Mouse (Mus musculus): ENCODE data around the gene Fam178b.
"Not testable (repeated sequence)": the region's sequence is repeated elsewhere in the genome, so short reads cannot be mapped to it uniquely, and the experiment has no call there.

The Fam178b gene

DNA sequence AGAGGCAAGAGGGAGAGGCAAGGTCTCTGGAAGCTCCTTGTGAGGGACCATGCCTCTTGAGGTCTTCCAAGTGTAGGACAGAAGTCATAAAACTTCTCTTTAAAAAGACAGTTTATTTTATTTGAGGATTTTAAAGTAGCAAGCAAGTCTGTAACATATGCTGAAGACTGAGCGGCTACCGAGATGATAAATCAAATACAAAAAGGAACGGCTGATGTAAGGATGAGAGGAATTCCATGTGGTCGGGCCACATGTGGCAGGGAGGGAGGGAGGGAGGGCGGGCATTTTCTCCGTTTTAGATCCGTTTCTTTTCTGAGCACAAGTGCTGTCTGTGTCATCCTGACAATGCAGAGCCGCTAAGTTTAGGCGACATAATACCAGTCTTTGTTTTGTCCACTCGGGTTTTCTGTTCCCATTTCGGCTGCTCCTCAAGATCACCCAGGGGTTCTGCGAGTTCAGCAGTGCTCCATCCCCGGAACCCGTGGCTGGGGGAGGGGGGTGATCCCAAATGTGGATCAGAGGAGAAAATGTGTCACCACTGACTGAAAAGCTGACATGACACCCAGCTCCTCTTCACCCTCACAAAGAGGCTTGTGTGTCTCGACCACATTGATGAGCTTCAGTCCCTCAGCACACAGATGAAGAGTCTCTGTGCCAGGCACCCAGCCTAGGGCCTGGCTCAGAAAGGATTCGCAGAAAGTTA lies 10.2 kb downstream of the Fam178b start:
- DNase-seq (ENCODE audit: low read depth), result no peak

DNA sequence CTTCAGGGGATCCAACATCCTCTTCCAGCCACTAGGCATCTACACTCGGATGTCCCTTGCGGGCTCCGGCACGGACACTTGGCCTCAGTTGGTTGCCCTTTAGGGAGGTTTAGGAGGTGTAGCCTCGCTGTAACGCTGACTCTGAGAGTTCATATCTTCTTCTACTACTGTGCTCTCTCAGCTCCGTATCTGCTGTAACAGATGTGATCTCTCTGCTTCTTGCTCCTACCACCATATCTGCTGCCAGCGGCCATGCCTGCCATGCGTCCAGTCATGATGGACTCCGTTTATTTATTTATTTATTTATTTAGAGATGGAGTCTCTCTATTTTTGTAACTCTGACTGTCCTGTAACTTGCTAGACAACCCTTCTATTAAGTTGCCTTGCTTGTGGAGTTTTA lies 11.7 kb downstream of the Fam178b start:
- DNase-seq (ENCODE audit: low read depth), result no peak

DNA sequence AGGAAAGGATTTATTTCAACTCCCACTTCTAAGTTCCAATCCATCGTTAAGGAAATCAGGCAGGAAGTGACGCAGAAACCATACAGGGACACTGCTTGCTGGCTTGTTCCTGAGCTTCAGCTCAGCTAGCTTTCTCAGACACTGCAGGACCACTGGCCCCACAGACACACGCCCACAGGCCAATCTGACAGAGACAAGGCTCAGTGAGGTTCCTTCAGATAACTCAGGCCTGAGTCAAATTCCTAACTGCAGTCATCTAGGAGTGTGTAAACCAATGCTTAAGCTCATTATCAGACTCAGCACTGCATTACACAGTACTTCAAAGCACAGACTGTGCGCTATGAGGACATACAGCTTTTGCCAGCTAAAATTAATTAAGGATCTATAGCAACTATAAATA lies 12.7 kb downstream of the Fam178b start:
- DNase-seq (ENCODE audit: low read depth), result no peak

DNA sequence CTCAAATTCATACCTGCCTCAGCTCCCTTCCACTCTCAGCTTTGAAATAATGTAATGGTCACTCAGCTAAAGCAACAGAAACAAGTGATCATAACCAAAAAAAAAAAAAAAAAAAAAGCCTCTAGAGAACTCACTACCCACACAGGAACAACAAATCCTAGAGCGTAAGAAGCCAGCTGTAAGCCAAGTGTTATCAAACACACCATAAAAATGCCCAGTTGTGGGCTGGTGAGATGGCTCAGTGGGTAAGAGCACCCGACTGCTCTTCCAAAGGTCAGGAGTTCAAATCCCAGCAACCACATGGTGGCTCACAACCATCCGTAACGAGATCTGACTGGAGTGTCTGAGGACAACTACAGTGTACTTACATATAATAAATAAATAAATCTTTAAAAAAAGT lies 15.0 kb downstream of the Fam178b start:
- DNase-seq (ENCODE audit: low read depth), result not testable (repeated sequence)

DNA sequence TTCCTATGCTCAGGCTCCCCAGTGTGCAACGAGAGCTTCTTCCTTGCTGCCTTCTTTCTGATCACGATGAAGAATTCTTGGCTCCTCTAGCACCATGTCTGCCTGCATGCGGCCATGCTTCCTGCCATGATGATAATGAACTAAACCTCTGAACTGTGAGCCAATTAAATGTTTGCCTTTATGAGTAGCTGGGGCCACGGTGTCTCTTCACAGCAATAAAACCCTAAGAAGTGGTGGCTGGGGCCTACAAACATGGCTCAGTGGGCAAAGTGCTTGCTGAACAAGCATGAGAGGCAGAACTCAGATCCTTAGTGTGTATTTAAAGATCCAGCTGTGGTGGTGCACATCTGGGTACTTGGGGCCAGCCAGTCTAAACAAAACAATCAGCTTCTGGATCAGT lies 17.0 kb downstream of the Fam178b start:
- no peak for DNase-seq (ENCODE audit: low read depth)

- no peak for DNase-seq (ENCODE audit: low read depth)
Measured at GRCm38 (mm10) chr1:36665165-36665723, 17.7 kb downstream of the Fam178b start.

GRCm38 (mm10) chr1:36664457-36664856 lies 18.5 kb downstream of the Fam178b start:
- DNase-seq (ENCODE audit: low read depth), result peak; percentile 12

DNA sequence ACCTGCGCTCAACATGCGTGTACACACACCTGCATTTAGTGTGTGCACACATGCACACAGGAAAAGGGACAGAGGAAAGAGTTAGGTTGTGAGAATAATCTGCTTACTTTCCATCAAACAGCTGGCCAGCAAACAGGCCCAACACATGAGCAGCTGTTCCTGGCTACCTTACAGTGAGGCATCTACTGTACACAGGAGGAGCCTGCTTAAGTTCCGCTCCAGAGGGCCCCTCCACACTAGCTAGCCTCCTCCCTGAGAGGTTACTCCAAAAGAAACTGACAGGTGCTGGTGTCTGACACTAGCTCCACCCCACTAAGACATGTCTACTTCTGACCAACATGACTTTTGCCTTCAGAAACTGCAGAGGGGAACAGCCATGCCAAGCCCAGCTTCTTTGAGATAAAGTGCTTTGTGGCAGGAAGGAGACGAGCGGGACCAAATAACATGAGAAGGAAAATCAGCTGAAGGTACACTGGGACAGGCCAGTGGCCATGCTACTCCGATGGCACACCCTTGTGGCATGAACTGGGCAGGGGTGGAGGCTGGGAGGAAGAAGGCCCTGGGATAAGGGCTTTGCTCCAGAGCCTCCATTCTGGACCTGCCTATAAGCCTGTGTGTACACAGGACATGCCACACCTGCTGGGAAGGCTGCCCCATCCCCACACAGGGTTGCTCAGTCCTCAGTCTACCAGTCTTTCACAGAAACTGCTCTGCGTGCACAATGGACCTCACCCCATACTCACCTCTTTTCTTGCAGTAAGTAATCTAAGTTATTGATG lies 24.2 kb downstream of the Fam178b start:
- no peak for DNase-seq (ENCODE audit: low read depth)

DNA sequence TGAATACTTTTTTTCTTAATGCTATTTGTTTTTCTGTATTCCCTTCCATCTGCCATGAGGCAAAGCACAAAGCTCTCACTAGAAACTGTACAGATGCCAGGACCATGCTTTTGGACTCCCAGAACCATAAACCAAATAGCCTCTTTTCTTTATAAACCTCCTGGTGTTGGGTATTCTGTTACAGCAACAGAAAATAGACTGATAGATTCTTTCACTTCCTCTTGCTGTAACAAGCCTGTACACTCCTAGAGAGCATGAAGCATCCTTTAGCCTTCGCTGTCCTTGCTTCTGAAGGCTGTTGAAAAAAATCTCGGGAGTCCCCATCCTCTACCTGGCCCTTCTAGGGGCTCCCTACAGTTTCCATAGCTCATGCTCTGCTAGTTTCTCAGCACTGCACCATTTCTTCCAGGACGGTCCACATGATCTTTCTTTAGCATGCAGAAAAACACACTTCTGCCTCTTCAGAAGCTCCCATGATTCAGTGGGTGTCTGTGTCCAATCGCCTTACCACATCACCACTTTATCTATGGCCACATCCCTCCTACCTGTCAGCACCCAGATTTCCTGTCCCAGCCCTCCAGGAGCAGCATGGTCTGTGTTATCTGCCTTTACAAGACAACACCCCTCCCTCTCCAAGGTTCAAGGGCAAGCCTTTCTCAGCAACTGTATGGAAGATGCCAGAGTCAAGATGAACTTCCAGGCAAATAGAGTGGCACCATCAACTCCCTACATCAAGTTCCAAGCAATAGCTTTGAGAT lies 25.1 kb downstream of the Fam178b start:
- DNase-seq (ENCODE audit: low read depth), result no peak

DNA sequence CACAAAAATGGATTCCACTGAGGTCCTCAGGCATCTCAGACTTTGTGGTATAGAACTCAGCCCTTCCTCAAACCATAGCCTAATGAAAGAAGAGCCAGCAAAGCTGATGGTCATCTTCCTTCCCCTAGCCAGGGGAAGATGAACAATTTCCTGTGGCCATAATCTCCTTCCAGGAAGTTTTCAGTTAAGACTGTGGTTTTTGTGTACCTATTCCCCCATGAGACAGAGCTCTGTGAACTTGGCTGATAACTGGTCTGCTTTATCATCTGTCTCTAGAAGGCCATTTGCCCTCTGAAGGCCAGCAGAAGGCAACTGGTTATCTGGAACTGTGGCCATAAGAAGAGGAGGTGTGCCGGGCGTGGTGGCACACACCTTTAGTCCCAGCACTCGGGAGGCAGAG lies 26.8 kb downstream of the Fam178b start:
- no peak for DNase-seq (ENCODE audit: low read depth)

DNA sequence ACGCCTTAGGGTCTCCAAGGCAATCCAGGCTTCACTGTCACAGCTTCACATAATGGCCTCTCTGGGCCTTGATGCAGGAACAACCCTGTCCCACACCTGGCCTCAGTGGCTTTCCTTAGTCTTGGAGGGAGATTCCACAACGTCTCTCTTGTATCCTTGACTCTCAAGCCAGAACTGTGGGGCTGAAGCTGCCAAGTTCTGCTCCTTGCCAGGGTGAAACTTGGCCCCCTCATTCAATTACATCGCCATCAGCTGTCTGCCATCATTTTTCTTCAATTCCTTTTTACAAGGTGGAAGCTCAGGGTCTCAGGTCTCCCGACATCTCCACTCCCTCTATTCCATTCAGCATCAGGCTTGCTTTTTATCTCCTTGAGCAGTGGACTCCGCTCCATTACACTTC lies 27.9 kb downstream of the Fam178b start:
- no peak for DNase-seq (ENCODE audit: low read depth)

DNA sequence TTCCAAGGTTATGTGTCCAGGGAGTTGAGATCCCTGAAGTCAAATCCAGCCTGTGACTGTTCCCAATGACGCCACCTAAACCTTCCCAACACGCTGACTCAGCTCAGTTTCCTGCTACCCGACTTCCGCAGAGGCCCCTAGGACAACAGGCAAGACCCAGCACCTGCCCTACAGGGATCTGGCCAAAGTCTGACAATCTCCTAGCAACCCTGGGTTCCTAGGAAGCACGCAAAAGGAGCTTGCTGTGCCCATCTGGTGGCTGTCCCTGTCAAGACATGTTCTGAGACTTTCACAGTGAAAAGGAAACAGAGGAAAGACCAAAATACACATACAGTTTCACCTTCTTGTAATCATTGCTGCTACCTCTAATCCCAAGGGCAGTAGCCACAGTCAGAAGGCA lies 35.4 kb downstream of the Fam178b start:
- no peak for DNase-seq (ENCODE audit: low read depth)

GRCm38 (mm10) chr1:36646285-36646684 lies 36.7 kb downstream of the Fam178b start:
- peak; percentile 14 for DNase-seq (ENCODE audit: low read depth)

DNA sequence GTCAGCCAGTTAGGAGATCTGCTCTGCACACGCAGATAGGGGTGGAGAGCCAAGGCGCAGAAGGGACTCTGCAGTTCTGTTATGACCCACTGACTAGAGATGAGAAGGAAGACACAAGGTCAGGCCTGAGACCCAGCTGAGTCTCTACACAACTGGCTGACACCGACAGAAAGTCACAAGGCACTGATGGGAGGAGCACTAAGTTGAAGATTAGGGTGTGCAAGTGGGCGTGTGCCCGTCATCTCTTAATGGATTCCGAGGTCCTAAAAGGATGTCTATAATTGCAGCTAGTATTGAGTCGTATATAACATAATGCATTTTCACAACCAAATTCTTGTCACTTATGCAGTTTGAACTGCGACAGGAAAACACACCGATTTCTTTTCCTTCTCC lies 38.4 kb downstream of the Fam178b start:
- no peak for DNase-seq (ENCODE audit: low read depth)

- DNase-seq (ENCODE audit: low read depth), result no peak
Measured at GRCm38 (mm10) chr1:36643957-36644614, 38.9 kb downstream of the Fam178b start.

- DNase-seq (ENCODE audit: low read depth), result no peak
Measured at GRCm38 (mm10) chr1:36635826-36636485, 47.0 kb downstream of the Fam178b start.

- peak; percentile 65 for DNase-seq (ENCODE audit: low read depth)
Measured at GRCm38 (mm10) chr1:36634940-36635339, 48.0 kb downstream of the Fam178b start.

DNA sequence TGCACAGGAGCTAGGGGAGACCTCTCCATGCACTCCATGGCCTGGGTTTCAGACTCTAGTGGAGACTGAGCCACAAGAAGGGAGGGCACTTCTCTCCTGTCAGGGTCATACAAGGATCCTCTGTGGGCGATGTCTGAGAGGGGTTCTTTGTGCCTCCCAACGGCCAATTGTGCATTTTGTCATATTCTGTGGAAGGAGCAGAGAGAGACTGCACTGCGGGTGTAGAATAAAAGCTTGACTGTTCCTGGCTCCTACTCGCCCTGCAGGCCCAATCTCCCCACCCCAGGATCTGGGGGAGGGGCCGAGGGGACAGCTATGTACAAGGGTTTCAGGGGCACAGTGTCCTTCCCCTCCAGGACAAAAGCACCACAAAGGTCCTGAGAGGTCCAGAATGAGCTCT lies 49.1 kb downstream of the Fam178b start:
- DNase-seq (ENCODE audit: low read depth), result no peak

DNA sequence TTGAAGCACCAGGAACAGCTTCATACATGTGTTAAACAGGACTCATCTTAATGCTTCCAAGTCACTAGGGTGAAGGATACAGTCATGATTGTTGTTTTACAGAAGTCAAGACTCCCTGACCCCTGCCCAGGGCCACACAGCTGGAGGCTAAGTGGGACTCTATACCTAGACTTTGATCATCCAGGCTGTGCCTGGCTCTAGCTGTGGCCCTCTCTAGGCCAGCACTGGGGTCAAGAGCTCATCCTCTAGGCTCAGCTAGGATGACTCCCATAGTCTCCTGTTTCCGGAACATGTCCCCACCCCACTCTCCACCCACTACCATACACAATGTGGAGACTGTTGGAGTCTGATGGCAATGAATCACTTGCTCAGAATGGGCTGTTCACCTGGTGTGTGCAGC lies 50.1 kb downstream of the Fam178b start:
- no peak for DNase-seq (ENCODE audit: low read depth)

- no peak for DNase-seq (ENCODE audit: low read depth)
Measured at GRCm38 (mm10) chr1:36632090-36632489, 50.9 kb downstream of the Fam178b start.

DNA sequence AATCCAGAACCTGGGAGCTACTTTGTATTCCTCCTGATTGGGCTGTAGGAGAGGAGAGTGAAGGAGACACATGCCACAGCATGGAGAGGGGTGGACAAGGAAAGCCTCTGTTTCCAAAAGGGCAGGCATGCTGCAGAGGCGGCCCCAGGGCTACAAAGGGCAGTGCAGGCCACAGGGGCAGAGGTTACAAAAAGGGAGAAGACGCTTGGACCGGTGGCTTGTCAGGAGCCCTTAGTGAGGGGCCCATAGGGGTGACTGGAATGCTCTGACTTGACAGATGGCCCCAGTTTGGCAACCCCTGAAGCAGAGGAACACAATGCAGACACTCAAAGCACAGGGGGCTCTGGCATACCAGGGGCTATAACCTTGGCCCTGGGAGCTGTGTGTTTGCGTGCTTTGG lies 51.6 kb downstream of the Fam178b start:
- no peak for DNase-seq (ENCODE audit: low read depth)

Measured in induced T-regulatory cell, adult 2 months (primary cell).